Mouse (Mus musculus): ENCODE results near the gene Adamts15. TPM values are rescaled to one million over a fixed set of nuclear protein-coding genes. Genes with fewer than 3 reads are reported as not detected.

The Adamts15 gene
- polyA plus RNA-seq, 1 experiment from 2014 or later, result 6.6 TPM

DNA sequence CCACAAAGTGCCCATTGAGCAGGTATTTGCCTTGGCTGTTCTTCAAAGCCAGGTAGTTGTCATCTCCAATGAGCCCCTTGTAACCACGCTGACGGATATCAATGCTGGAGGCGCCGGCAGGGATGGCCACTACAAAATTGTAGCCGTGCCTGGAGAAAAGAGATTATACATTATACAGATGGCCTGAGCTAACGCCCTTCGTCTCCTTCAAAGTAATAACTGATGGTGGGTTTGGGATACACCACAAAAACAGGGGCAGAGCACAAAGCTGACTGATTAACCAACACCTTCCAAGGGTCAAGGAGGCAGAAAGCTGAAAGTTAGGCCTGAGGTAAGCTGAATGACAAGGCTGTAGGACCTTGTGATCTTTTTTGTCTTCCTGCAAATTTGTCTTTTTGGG, 19.6 kb downstream of the Adamts15 start:
- 0 out of 2 replicates have a peak, but pooled peaks cover under 1% of the 10 kb centered on the region for H3K4me1 ChIP-seq (replicated peaks)
- no peaks in the 10 kb centered on the region for H3K9me3 ChIP-seq
- no peak overlapping the region for H3K4me3 ChIP-seq
- no peak overlapping the region for H3K27ac ChIP-seq
- peaks cover 13% of the 10 kb centered on the region; the same call in 1 of the 2 replicates for H3K36me3 ChIP-seq
- DNase-seq (ENCODE audit: low spot score), result no peak
- 96% methylated on average over 7 of the region's 7 CpGs for WGBS
- H3K27me3 ChIP-seq (ENCODE audit: insufficient read depth, poor library complexity, severe bottlenecking), result no peaks in the 10 kb centered on the region

DNA sequence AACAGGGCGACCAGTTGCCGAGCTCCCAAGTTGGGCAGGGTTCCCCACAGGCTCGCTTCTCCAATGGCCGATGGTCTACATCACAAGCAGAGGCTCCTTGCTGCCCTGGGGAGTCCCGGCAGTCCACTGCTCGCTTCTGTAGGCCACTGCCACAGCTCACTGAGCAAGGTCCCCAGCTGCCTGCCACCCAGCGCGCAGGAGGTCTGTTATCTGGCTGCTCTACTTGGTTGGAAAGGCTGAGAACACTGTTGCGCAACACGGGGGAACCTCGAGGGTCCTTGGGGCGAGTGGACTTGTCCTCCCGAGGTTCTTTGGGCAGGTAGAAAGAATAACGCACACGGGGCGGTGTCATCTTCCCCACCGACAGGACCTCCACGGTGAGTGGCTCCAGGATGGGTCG, 20.1 kb downstream of the Adamts15 start:
- H3K9me3 ChIP-seq, result no peaks in the 10 kb centered on the region
- H3K27ac ChIP-seq, result no peak overlapping the region
- 94% methylated on average over 19 of the region's 19 CpGs for WGBS
- H3K36me3 ChIP-seq, result peaks cover 13% of the 10 kb centered on the region; the same call in 1 of the 2 replicates
- H3K4me3 ChIP-seq, result no peak overlapping the region
- no peaks in the 10 kb centered on the region for H3K4me1 ChIP-seq (replicated peaks)
- H3K27me3 ChIP-seq (ENCODE audit: insufficient read depth, poor library complexity, severe bottlenecking), result no peaks in the 10 kb centered on the region
- no peak for DNase-seq (ENCODE audit: low spot score)

DNA sequence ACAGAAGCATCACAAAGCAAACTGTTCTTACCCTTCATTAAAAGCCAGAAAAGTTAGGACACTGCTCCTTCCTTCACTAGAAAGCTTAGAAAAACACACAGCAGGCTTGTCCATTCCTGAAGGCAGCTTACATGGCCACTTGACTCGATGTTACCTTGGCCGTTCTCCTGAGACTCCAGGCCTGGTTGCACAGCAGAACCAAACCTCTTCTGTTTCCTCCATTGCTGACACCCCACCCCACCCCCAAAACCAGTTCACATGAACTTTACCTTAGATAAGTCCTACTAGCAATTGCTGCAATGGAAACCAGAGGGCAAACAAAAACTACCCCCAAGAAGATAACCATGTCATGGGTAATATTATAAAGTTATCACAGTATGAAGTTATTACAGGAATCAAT, 25.1 kb downstream of the Adamts15 start:
- Histone ChIP-seq H3K27me3 (ENCODE audit: insufficient read depth, poor library complexity, severe bottlenecking) (no peaks in the 10 kb centered on the region), H3K27ac (no peak overlapping the region), H3K9me3 (no peaks in the 10 kb centered on the region), H3K36me3 (peaks cover 4% of the 10 kb centered on the region; the same call in 1 of the 2 replicates), H3K4me1 (replicated peaks) (no peaks in the 10 kb centered on the region), H3K4me3 (no peak overlapping the region)
- no peak for DNase-seq (ENCODE audit: low spot score)
- 88% methylated on average over 2 of the region's 2 CpGs for WGBS

DNA sequence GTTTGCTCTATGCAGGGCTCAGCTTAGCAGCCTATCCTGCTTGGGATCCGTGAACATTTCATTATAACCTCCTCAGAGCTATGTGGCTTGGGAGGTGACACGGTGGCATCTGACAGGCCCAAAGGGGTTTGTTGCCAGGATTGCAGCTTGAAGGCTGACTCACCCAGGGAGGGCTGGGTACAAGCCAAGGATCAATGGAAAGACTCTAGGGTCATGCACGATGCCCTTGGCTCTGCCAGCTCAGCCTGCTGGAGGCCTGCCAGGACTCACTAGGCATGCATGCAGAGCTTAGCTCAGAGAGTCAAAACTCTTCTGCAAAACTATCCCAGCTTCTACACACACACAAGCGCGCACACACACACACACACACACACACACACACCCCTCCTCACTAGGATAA, 25.5 kb downstream of the Adamts15 start:
- Histone ChIP-seq H3K4me3 (no peak overlapping the region), H3K9me3 (no peaks in the 10 kb centered on the region), H3K27me3 (ENCODE audit: insufficient read depth, poor library complexity, severe bottlenecking) (no peaks in the 10 kb centered on the region), H3K27ac (no peak overlapping the region), H3K4me1 (replicated peaks) (no peaks in the 10 kb centered on the region), H3K36me3 (no peaks in the 10 kb centered on the region)
- WGBS, result 81% methylated on average over 5 of the region's 5 CpGs
- no peak for DNase-seq (ENCODE audit: low spot score)

DNA sequence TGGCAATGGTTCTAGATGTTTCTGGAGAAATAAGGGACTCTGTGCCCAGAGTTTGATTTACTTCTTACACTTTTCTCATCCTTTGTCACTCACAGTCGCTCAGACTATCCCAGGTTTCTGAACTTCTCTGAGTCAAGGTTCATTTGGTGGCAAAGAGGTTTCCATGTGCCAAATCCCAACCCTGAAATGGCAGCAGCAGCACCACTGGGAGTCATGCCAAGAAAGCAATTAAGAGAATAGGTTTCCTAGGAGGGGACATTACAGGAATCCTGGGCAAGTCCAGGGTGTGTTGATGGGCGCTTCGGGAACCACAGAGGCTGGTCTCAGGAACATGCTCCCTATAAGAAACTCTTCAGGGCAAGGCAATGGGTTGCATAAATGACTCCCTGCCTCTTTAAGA, 26.6 kb downstream of the Adamts15 start:
- H3K4me1 ChIP-seq (replicated peaks), result no peaks in the 10 kb centered on the region
- WGBS, result 83% methylated on average over 3 of the region's 3 CpGs
- H3K27me3 ChIP-seq (ENCODE audit: insufficient read depth, poor library complexity, severe bottlenecking), result no peaks in the 10 kb centered on the region
- no peak overlapping the region for H3K4me3 ChIP-seq
- H3K36me3 ChIP-seq, result no peaks in the 10 kb centered on the region
- no peak overlapping the region for H3K27ac ChIP-seq
- DNase-seq (ENCODE audit: low spot score), result no peak
- no peaks in the 10 kb centered on the region for H3K9me3 ChIP-seq

DNA sequence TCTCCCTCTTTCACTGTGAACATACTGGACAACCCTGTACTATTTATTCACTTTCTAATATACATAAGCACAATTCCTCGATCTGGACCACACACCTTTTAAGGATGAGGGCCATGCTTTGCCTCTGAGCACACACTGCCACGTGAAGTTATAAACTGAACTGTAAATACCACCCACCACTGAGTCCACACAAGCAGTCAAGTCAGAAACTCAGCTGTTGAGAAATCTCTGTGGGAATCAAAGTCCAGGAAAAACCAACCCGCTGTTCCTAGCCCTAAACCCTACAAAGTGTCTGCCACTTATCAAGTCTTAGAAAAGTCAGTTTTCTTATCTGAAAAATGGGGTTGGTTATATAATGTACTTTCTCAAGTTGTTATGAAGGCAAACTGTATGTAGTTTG, 36.0 kb downstream of the Adamts15 start:
- H3K9me3 ChIP-seq, result no peaks in the 10 kb centered on the region
- no peaks in the 10 kb centered on the region for H3K4me1 ChIP-seq (replicated peaks)
- no peak overlapping the region for H3K27ac ChIP-seq
- no peak for DNase-seq (ENCODE audit: low spot score)
- H3K4me3 ChIP-seq, result no peak overlapping the region
- 91% methylated on average over 3 of the region's 3 CpGs for WGBS
- H3K36me3 ChIP-seq, result no peaks in the 10 kb centered on the region
- no peaks in the 10 kb centered on the region for H3K27me3 ChIP-seq (ENCODE audit: insufficient read depth, poor library complexity, severe bottlenecking)

DNA sequence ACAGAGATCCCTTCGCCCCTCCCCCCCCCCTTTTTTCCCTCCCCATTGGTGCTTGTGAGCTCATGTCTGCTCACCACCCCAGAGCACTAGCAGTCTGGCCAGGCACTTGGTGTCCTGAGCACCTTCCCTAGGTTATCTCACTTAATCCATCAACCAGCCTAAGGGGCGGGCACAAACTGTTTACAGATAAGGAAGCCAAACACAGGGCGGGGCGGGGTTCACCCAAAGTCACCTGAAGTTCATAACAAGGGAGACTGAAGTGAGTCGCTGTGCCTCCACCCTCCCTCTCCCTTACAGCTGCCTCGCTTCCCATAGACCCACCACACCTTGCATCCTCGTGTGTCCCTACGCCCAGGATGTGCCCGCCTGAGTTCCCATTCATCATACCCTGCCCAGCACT, 41.7 kb downstream of the Adamts15 start:
- no peak overlapping the region for H3K4me3 ChIP-seq
- 90% methylated on average over 9 of the region's 9 CpGs for WGBS

DNA sequence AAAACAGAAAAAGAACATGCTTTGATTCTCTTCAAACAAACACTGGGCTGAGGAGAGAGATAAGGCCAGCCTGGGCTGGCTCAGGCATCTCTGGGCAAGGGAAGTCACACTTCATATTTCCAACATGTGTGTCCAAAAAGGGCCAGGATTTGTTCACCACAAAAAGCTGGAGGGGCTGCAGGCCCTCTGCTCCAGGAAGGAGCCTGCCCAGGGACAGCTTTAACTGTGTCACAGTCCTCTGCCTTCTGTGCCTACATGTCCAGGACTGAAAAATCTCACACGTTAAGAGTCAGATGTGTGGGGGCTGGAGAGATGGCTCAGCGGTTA, 42.3 kb downstream of the Adamts15 start:
- no peaks in the 10 kb centered on the region for H3K4me1 ChIP-seq (replicated peaks)
- H3K4me3 ChIP-seq, result no peak overlapping the region
- no peaks in the 10 kb centered on the region for H3K27me3 ChIP-seq (ENCODE audit: insufficient read depth, poor library complexity, severe bottlenecking)
- 88% methylated on average over 2 of the region's 2 CpGs for WGBS
- no peaks in the 10 kb centered on the region for H3K9me3 ChIP-seq
- no peak overlapping the region for H3K27ac ChIP-seq
- no peaks in the 10 kb centered on the region for H3K36me3 ChIP-seq
- DNase-seq (ENCODE audit: low spot score), result no peak

More for the DNA sequence above, 41.7 kb downstream of the Adamts15 start:
- Histone ChIP-seq H3K4me1 (replicated peaks) (no peaks in the 10 kb centered on the region), H3K27ac (no peak overlapping the region), H3K27me3 (ENCODE audit: insufficient read depth, poor library complexity, severe bottlenecking) (no peaks in the 10 kb centered on the region), H3K9me3 (no peaks in the 10 kb centered on the region), H3K36me3 (no peaks in the 10 kb centered on the region)
- DNase-seq (ENCODE audit: low spot score), result no peak

DNA sequence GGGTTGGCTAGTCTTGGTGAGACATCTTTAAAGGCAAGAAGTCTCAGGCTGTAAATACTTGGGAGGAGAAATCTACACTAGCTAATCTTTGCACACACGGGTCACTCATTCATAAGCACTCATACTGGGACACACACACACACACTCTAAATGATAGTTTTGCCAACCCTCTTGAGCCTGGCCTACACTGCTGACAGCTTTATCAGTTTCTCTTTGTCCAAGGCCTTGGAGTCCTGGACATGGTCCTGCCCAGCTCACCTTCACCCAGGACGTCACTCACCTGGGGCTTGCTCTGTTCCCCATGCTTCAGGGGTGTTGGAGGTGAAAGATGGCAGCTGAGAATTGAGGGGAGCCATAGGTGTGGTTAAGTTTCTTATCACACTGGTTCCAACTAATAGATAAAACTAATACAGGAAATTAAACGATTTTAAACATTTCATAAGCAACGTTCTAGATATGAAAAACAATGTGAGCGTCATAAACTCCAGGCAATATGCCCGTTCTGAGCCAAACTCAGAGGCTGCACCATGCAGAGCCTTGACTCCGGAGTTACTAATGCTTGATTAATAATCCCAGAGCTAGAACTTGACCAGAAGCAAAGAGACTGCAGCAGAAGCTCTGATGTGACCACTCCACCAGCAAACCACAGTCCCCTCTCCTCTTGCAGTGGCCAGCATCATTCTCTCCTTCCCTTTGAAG, 42.9 kb downstream of the Adamts15 start:
- Histone ChIP-seq H3K27ac (no peak overlapping the region), H3K27me3 (ENCODE audit: insufficient read depth, poor library complexity, severe bottlenecking) (no peaks in the 10 kb centered on the region), H3K4me1 (replicated peaks) (no peaks in the 10 kb centered on the region), H3K36me3 (no peaks in the 10 kb centered on the region), H3K4me3 (no peak overlapping the region), H3K9me3 (no peaks in the 10 kb centered on the region)
- 87% methylated on average over 7 of the region's 7 CpGs for WGBS
- no peak for DNase-seq (ENCODE audit: low spot score)

DNA sequence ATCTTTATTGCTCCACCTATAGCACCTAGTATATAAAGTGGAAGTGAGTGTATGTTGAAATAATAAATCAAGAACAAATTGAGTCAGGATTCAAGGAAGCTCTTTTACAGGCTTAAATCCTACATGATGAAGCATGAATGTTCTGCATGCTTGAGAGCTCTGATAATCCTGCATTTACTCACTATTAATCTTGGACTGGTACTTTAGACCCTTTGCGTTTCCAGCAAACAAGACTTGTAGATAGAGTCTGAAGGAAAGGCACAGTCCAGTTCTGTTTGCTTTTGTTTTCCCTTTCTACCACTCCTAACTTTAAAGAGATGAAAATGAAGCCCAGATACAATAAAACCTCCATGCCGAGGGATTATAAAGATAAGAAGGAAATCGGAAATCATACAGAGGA, 45.7 kb downstream of the Adamts15 start:
- Histone ChIP-seq H3K9me3 (no peaks in the 10 kb centered on the region), H3K27me3 (ENCODE audit: insufficient read depth, poor library complexity, severe bottlenecking) (no peaks in the 10 kb centered on the region), H3K36me3 (no peaks in the 10 kb centered on the region), H3K27ac (no peak overlapping the region), H3K4me3 (no peak overlapping the region), H3K4me1 (replicated peaks) (no peaks in the 10 kb centered on the region)
- no peak for DNase-seq (ENCODE audit: low spot score)
- 91% methylated on average over 3 of the region's 3 CpGs for WGBS

DNA sequence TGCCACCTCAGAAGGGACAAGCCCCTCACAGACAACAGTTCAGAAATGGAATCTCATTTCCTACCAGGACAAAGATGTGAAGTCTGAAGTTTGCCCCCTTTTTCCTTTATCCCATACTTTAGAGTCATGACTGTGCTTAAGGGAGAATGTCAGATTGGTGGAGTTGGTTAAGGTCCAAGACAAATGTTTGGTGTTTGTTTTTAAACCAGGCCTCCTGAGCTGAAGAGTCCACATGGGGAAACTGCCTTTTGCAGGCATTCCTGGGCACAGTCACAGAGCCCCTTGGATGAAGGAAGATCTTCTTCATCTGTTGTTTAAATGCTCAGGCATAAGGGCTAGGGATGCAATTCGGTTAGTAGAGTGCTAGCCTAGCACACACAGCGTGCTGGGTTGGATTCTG, 66.4 kb downstream of the Adamts15 start:
- WGBS, result 78% methylated on average over 2 of the region's 2 CpGs
- Histone ChIP-seq H3K9me3 (no peaks in the 10 kb centered on the region), H3K27me3 (ENCODE audit: insufficient read depth, poor library complexity, severe bottlenecking) (no peaks in the 10 kb centered on the region), H3K4me3 (no peak overlapping the region), H3K27ac (no peak overlapping the region), H3K4me1 (replicated peaks) (no peaks in the 10 kb centered on the region), H3K36me3 (no peaks in the 10 kb centered on the region)
- DNase-seq (ENCODE audit: low spot score), result no peak

DNA sequence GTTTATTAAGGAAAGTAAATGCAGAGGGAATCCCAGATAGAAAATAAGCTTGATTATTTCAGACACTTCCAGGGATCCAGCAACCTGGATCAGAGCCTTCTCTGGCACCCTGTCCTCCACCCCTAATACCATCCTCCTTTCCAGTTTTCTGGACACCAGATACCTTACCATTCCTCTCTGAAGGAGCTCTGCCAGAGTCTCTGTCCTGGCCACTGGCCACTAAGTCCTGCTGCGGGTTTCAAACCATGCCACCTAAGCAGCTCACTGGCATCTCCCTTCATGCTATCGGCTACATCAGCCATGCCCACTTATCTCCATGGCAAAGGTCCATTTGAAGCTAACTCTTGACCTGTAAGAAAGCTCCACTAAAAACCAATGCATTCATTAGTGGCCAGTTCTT, 70.4 kb downstream of the Adamts15 start:
- Histone ChIP-seq H3K9me3 (no peaks in the 10 kb centered on the region), H3K4me1 (replicated peaks) (no peaks in the 10 kb centered on the region), H3K27ac (no peak overlapping the region), H3K27me3 (ENCODE audit: insufficient read depth, poor library complexity, severe bottlenecking) (no peaks in the 10 kb centered on the region), H3K4me3 (no peak overlapping the region), H3K36me3 (no peaks in the 10 kb centered on the region)
- 87% methylated on average over 2 of the region's 2 CpGs for WGBS
- no peak for DNase-seq (ENCODE audit: low spot score)

DNA sequence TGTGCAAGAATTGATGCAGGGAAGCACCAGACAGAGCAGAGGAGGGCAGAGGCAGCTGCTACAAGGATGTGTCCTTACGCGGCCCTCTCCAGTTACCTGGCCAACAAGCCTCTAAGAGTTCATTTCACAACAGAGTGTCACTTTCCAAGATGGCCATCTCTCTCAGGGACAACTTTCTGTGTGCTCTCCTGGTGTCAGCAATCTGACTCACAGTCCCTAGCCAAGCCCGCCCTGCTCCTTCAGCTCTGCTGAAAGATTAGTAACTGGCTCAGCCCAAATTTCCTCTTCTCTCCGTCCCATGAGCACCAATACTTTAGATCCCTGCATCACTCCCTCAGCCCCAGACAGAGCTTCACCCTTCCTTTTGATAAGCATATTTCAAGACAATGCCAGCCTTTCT, 72.3 kb downstream of the Adamts15 start:
- no peaks in the 10 kb centered on the region for H3K9me3 ChIP-seq
- H3K36me3 ChIP-seq, result no peaks in the 10 kb centered on the region
- no peaks in the 10 kb centered on the region for H3K27me3 ChIP-seq (ENCODE audit: insufficient read depth, poor library complexity, severe bottlenecking)
- H3K4me3 ChIP-seq, result no peak overlapping the region
- DNase-seq (ENCODE audit: low spot score), result no peak
- H3K27ac ChIP-seq, result no peak overlapping the region
- 86% methylated on average over 4 of the region's 4 CpGs for WGBS
- 0 out of 2 replicates have a peak, but pooled peaks cover 7% of the 10 kb centered on the region for H3K4me1 ChIP-seq (replicated peaks)

DNA sequence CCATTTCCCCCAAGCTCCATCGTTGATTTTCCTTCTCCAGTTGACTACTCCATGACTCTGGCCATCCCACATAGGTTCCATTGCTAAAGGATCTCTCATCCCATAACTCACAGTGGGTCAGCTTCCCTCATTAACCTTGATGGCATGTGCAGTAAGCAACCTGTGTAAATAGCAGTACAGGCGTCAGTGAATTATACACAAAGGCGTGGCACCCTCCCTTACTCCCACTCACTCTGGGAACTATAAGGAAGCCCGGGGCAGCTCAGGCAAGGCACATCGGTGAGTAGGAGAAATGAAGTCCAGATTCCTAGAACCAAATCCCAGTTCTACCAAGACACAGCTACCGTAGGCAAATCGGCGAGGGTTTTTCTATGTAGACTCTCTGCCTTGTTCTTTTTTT, 72.8 kb downstream of the Adamts15 start:
- 92% methylated on average over 8 of the region's 8 CpGs for WGBS
- no peak overlapping the region for H3K27ac ChIP-seq
- H3K4me1 ChIP-seq (replicated peaks), result 0 out of 2 replicates have a peak, but pooled peaks cover 7% of the 10 kb centered on the region
- DNase-seq (ENCODE audit: low spot score), result no peak
- H3K27me3 ChIP-seq (ENCODE audit: insufficient read depth, poor library complexity, severe bottlenecking), result no peaks in the 10 kb centered on the region
- no peaks in the 10 kb centered on the region for H3K9me3 ChIP-seq
- no peaks in the 10 kb centered on the region for H3K36me3 ChIP-seq
- no peak overlapping the region for H3K4me3 ChIP-seq
